Mouse (Mus musculus): Measurements from ENCODE around the gene Adipor2. TPM values are rescaled to one million over a fixed set of nuclear protein-coding genes. Genes with fewer than 3 reads are reported as not detected.

Gene Adipor2
- total RNA-seq, 2 experiments from 2014 or later: 40.5 to 43.1 TPM

- intact Hi-C loops (cut with DNase I): no loop called here
- peak in 1 of 2 experiments; percentile 56 for DNase-seq (ENCODE audit: extremely low spot score in 1 of 2, low spot score in 2 of 2)
These were observed 87.6 kb downstream of the Adipor2 start for GRCm38 (mm10) chr6:119329936-119330335.

GRCm38 (mm10) chr6:119329215-119329714 is 88.2 kb downstream of the Adipor2 start:
- intact Hi-C loops (cut with DNase I): no loop called here
- peak; percentile 90 to 91 for DNase-seq (ENCODE audit: extremely low spot score in 1 of 2, low spot score in 2 of 2)

- intact Hi-C loops (cut with DNase I): no loop called here
- DNase-seq (ENCODE audit: extremely low spot score in 1 of 2, low spot score in 2 of 2): peak in 1 of 2 experiments; percentile 76
These were observed 88.9 kb downstream of the Adipor2 start for GRCm38 (mm10) chr6:119328521-119329115.

GRCm38 (mm10) chr6:119326541-119326940 is 91.0 kb downstream of the Adipor2 start:
- peak in 1 of 2 experiments; percentile 28 for DNase-seq (ENCODE audit: extremely low spot score in 1 of 2, low spot score in 2 of 2)
- intact Hi-C loops (cut with DNase I): no loop called here

GRCm38 (mm10) chr6:119325978-119326377 is 91.5 kb downstream of the Adipor2 start:
- intact Hi-C loops (cut with DNase I): no loop called here
- peak in 1 of 2 experiments; percentile 53 for DNase-seq (ENCODE audit: extremely low spot score in 1 of 2, low spot score in 2 of 2)

GRCm38 (mm10) chr6:119324776-119325175 is 92.7 kb downstream of the Adipor2 start:
- intact Hi-C loops (cut with DNase I): no loop called here
- no peak for DNase-seq (ENCODE audit: extremely low spot score in 1 of 2, low spot score in 2 of 2)

GRCm38 (mm10) chr6:119321752-119322151 is 95.8 kb downstream of the Adipor2 start:
- intact Hi-C loops (cut with DNase I): no loop called here
- DNase-seq (ENCODE audit: extremely low spot score in 1 of 2, low spot score in 2 of 2): peak; percentile 50 to 78

GRCm38 (mm10) chr6:119320481-119320880 is 97.0 kb downstream of the Adipor2 start:
- peak in 1 of 2 experiments; percentile 52 for DNase-seq (ENCODE audit: extremely low spot score in 1 of 2, low spot score in 2 of 2)
- intact Hi-C loops (cut with DNase I): no loop called here

- DNase-seq (ENCODE audit: extremely low spot score in 1 of 2, low spot score in 2 of 2): no peak
- intact Hi-C loops (cut with DNase I): no loop called here
These were observed 98.1 kb downstream of the Adipor2 start for GRCm38 (mm10) chr6:119319358-119319757.

GRCm38 (mm10) chr6:119318732-119319131 is 98.8 kb downstream of the Adipor2 start:
- intact Hi-C loops (cut with DNase I): no loop called here
- peak in 1 of 2 experiments; percentile 55 for DNase-seq (ENCODE audit: extremely low spot score in 1 of 2, low spot score in 2 of 2)

- peak in 1 of 2 experiments; percentile 56 for DNase-seq (ENCODE audit: extremely low spot score in 1 of 2, low spot score in 2 of 2)
- intact Hi-C loops (cut with DNase I): no loop called here
These were observed 102.6 kb downstream of the Adipor2 start for GRCm38 (mm10) chr6:119314751-119315476.

GRCm38 (mm10) chr6:119313588-119314375 is 103.7 kb downstream of the Adipor2 start:
- intact Hi-C loops (cut with DNase I): no loop called here
- peak; percentile 46 to 57 for DNase-seq (ENCODE audit: extremely low spot score in 1 of 2, low spot score in 2 of 2)

GRCm38 (mm10) chr6:119313096-119313495 is 104.4 kb downstream of the Adipor2 start:
- intact Hi-C loops (cut with DNase I): no loop called here
- DNase-seq (ENCODE audit: extremely low spot score in 1 of 2, low spot score in 2 of 2): peak in 1 of 2 experiments; percentile 51

GRCm38 (mm10) chr6:119312381-119312780 is 105.1 kb downstream of the Adipor2 start:
- intact Hi-C loops (cut with DNase I): no loop called here
- peak in 1 of 2 experiments; percentile 17 for DNase-seq (ENCODE audit: extremely low spot score in 1 of 2, low spot score in 2 of 2)

GRCm38 (mm10) chr6:119310176-119310575 is 107.3 kb downstream of the Adipor2 start:
- peak in 1 of 2 experiments; percentile 54 for DNase-seq (ENCODE audit: extremely low spot score in 1 of 2, low spot score in 2 of 2)
- intact Hi-C loops (cut with DNase I): no loop called here

- intact Hi-C loops (cut with DNase I): no loop called here
- no peak for DNase-seq (ENCODE audit: extremely low spot score in 1 of 2, low spot score in 2 of 2)
These were observed 109.6 kb downstream of the Adipor2 start for GRCm38 (mm10) chr6:119307867-119308413.

GRCm38 (mm10) chr6:119303331-119303730 is 114.2 kb downstream of the Adipor2 start:
- no peak for DNase-seq (ENCODE audit: extremely low spot score in 1 of 2, low spot score in 2 of 2)
- intact Hi-C loops (cut with DNase I): no loop called here

All from left cerebral cortex, postnatal 10 days (tissue).